Mouse (Mus musculus): ENCODE data around the gene Gga3.

Gene Gga3

GRCm38 (mm10) chr11:115630532-115631504 lies 27.0 kb upstream of the Gga3 start:
- peak; percentile 56 to 61 for DNase-seq (ENCODE audit: low spot score in 2 of 2)

GRCm38 (mm10) chr11:115629734-115630531 lies 26.1 kb upstream of the Gga3 start:
- no peak for DNase-seq (ENCODE audit: low spot score in 2 of 2)

GRCm38 (mm10) chr11:115628465-115629101 lies 24.7 kb upstream of the Gga3 start:
- DNase-seq (ENCODE audit: low spot score in 2 of 2) = no peak

GRCm38 (mm10) chr11:115627705-115628464 lies 24.0 kb upstream of the Gga3 start, which contains the start of gene Slc25a19:
Gene Slc25a19, minus strand, starts transcription at chr11:115628295.
- peak; percentile 100 for DNase-seq (ENCODE audit: low spot score in 2 of 2)

- DNase-seq (ENCODE audit: low spot score in 2 of 2) = no peak
These were observed 23.2 kb upstream of the Gga3 start for GRCm38 (mm10) chr11:115626824-115627616.

GRCm38 (mm10) chr11:115625877-115626276 lies 22.0 kb upstream of the Gga3 start:
- DNase-seq (ENCODE audit: low spot score in 2 of 2) = no peak

- no peak for DNase-seq (ENCODE audit: low spot score in 2 of 2)
These were observed 19.7 kb upstream of the Gga3 start for GRCm38 (mm10) chr11:115623487-115624070.

- DNase-seq (ENCODE audit: low spot score in 2 of 2) = no peak
These were observed 16.1 kb upstream of the Gga3 start for GRCm38 (mm10) chr11:115619949-115620348.

- no peak for DNase-seq (ENCODE audit: low spot score in 2 of 2)
These were observed 15.1 kb upstream of the Gga3 start for GRCm38 (mm10) chr11:115618732-115619516.

- no peak for DNase-seq (ENCODE audit: low spot score in 2 of 2)
These were observed 14.2 kb upstream of the Gga3 start for GRCm38 (mm10) chr11:115618001-115618400.

- DNase-seq (ENCODE audit: low spot score in 2 of 2) = no peak
These were observed 13.0 kb upstream of the Gga3 start for GRCm38 (mm10) chr11:115616893-115617292.

- DNase-seq (ENCODE audit: low spot score in 2 of 2) = no peak
These were observed 12.5 kb upstream of the Gga3 start for GRCm38 (mm10) chr11:115616371-115616770.

- no peak for DNase-seq (ENCODE audit: low spot score in 2 of 2)
These were observed 12.0 kb upstream of the Gga3 start for GRCm38 (mm10) chr11:115615875-115616274.

GRCm38 (mm10) chr11:115615108-115615825 lies 11.4 kb upstream of the Gga3 start:
- no peak for DNase-seq (ENCODE audit: low spot score in 2 of 2)

GRCm38 (mm10) chr11:115614346-115615107 lies 10.7 kb upstream of the Gga3 start:
- no peak for DNase-seq (ENCODE audit: low spot score in 2 of 2)

- DNase-seq (ENCODE audit: low spot score in 2 of 2) = no peak
These were observed 9.5 kb upstream of the Gga3 start for GRCm38 (mm10) chr11:115613138-115613945.

Measured in right cerebral cortex, postnatal 10 days (tissue).